Mouse (Mus musculus) c-Kit-positive CD71-positive TER-119-negative erythroid progenitor cells, embryonic 14.5 days (primary cell): ENCODE results near the gene Actl11.

Experiments
- DNase-seq: peaks from one replicate; pipeline ENCODE4 v3.0.0-alpha.2; 2013; ENCODE audit warnings: low read depth

The Actl11 gene

GRCm38 (mm10) chr9:107962916-107963315, 34.6 kb downstream of the Actl11 start:
- no peak for DNase-seq

- peak; percentile 81 for DNase-seq
Observed at GRCm38 (mm10) chr9:107963700-107964099, 35.4 kb downstream of the Actl11 start.

GRCm38 (mm10) chr9:107964681-107965080, 36.4 kb downstream of the Actl11 start:
- no peak for DNase-seq

- DNase-seq, result no peak
Observed at GRCm38 (mm10) chr9:107966676-107967075, 38.4 kb downstream of the Actl11 start.

GRCm38 (mm10) chr9:107967437-107967836, 39.2 kb downstream of the Actl11 start:
- no peak for DNase-seq

GRCm38 (mm10) chr9:107968531-107968930, 40.3 kb downstream of the Actl11 start:
- no peak for DNase-seq

GRCm38 (mm10) chr9:107970311-107970710, 42.0 kb downstream of the Actl11 start:
- DNase-seq, result no peak

GRCm38 (mm10) chr9:107971690-107972541, 43.6 kb downstream of the Actl11 start:
- DNase-seq, result peak; percentile 90

- DNase-seq, result peak; percentile 84
Observed at GRCm38 (mm10) chr9:107974491-107975171, 46.4 kb downstream of the Actl11 start.

GRCm38 (mm10) chr9:107975399-107976386, 47.4 kb downstream of the Actl11 start, which contains the start of gene Uba7:
TSS of gene Uba7 (plus strand) at chr9:107975505.
- peak; percentile 93 for DNase-seq

- DNase-seq, result no peak
Observed at GRCm38 (mm10) chr9:107978815-107979214, 50.5 kb downstream of the Actl11 start.
